Mouse (Mus musculus) bone marrow, adult 2 months (tissue): Measurements from ENCODE around the gene Mllt10. TPM values are rescaled to one million over a fixed set of nuclear protein-coding genes. Genes with fewer than 3 reads are reported as not detected.

Experiments used
- H3K27ac ChIP-seq: fragments of 200-500 bp; 2 replicates; pipeline ENCODE4 v1.5.1; 2012; ENCODE audit warnings: low read depth, mild to moderate bottlenecking, control low read depth, inconsistent platforms, low read length; ENCODE audit not compliant: control insufficient read depth, poor library complexity, insufficient read depth
- H3K4me1 ChIP-seq: fragments of 200-500 bp; 2 replicates; pipeline ENCODE4 v1.6.1; 2011; ENCODE audit warnings: low read length; ENCODE audit not compliant: control insufficient read depth, insufficient read depth
- H3K4me3 ChIP-seq: fragments of 200-500 bp; replicated peaks from 2 replicates; pipeline ENCODE3; 2011; ENCODE audit warnings: mild to moderate bottlenecking, low read depth, low read length, control low read depth; ENCODE audit not compliant: control insufficient read depth
- CTCF ChIP-seq: fragments of 200-500 bp; IDR thresholded peaks from 2 replicates; pipeline ENCODE4 v1.5.1; 2011; ENCODE audit warnings: low read length, control low read depth; ENCODE audit not compliant: control insufficient read depth, insufficient read depth
- POLR2A ChIP-seq: fragments of 200-500 bp; IDR thresholded peaks from 2 replicates; pipeline ENCODE4 v1.6.1; 2011; ENCODE audit warnings: low read depth, mild to moderate bottlenecking, control low read depth, low read length, borderline replicate concordance; ENCODE audit not compliant: control insufficient read depth
- WGBS: fragments of 180-500 bp; shearing (Covaris S2); methylation state at CpG from one replicate; pipeline ENCODE4 v1.1.7; 2018; 5-methylcytosine and 5-hydroxymethylcytosine counted together
- polyA plus RNA-seq: library from polyadenylated mRNA; stranded (reverse); fragments of >200 nt; gene quantifications from 2 replicates; pipeline ENCODE4 v1.2.4, GENCODE M21; 2011; ENCODE audit warnings: low replicate concordance; ENCODE audit not compliant: missing spikeins, insufficient read depth, insufficient read length

Gene Mllt10
- polyA plus RNA-seq = 34.1 and 49.4 TPM in 2 replicates

DNA sequence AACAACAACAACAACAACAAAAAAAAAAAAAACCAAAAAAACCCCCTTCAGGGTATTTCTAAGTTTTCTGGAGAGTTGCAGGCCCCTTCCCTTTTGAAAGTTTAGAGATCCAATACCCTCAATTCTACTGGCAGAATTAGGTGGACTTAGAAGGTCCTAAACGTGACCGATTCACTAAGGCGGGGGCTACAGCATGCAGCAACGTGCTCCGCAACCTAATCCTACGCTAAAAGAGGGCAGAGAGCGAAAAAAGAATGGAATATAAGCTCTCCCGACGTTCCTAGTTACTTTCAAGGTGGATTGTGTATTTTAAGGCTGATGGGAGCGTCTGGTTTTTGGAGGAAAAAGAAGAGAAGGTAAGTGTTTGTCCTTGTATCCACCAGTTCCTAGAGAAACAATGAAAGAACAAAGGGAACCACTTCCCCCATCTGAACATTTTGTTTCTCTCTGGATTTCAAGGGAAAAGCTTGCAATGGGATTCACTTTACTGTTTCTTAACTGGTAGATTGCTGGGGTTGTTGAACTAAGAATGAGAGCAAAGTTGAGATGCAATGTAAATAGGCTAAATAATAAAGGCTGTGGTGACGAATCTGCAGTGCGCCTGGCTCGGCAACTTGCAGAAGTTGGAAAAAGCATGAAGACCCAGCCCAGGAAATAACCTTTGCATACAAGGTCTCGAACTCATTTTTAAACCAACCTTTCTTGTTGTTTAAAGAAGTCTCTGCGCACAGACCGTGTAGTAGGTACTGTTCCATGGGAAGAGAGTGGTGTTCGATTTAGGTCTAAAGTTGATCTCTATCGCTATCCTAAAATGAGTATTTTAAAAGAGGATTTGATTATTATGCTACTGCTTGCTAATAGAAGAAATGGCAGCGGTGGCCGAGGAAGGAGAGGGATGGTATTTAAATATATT is at the start of gene Mllt10:
TSS of gene Mllt10 (plus strand) at position 222 of the 913 bp plus-strand sequence.
- 26% methylated on average over 20 of the region's 20 CpGs for WGBS
- Histone ChIP-seq H3K27ac (peak within 1 kb of the TSS; percentile 96), H3K4me3 (peak within 1 kb of the TSS; percentile 84), H3K4me1 (no peaks in the 10 kb centered on the region)
- TF ChIP-seq POLR2A (no peak), CTCF (no peak)

DNA sequence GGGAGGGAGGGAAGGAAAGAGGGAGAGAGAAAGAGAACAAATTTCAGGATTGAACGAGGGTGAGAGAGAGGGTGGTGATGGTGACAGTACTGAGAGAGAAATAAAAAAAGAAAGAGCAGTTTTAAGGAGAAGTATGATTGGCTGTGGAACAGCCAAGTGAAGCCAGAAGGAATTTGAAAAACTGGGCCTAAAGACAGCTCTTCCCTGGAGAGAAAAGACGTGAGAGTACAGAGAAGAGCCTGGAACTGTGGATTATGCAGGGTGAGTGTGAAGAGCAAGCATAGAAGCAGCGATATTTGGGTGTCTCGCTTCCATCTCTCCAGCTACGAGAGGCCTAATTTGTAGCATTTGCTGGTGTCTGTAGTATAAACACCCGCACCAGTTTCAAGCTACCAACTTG is 43.8 kb upstream of the Mllt10 start:
- H3K27ac ChIP-seq = no peak overlapping the region
- 84% methylated on average over 6 of the region's 6 CpGs for WGBS
- no peak for TF ChIP-seq POLR2A
- TF ChIP-seq CTCF = no peak
- H3K4me3 ChIP-seq = no peak overlapping the region
- H3K4me1 ChIP-seq = no peaks in the 10 kb centered on the region

DNA sequence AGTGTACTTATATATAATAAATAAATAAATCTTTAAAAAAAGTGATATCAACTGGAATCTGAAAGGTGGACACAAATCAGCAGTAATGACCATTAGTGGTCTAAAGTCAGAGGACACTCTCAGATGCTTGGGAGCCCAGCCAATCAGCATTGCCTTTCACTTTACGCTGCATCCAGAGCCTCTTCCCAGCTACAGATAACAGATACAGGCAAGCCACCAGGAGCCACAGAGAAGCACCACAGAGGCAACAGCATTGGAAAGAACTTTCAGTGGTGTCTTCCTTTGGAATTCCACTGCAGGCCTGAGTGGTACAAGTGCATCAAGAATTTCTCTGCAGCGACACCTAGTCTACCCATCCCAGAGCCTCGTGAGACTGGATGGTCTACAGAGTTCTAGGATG is 42.2 kb upstream of the Mllt10 start:
- Histone ChIP-seq H3K27ac (no peak overlapping the region), H3K4me3 (no peak overlapping the region), H3K4me1 (no peaks in the 10 kb centered on the region)
- WGBS = 80% methylated on average over 3 of the region's 3 CpGs
- TF ChIP-seq CTCF (no peak), POLR2A (no peak)

DNA sequence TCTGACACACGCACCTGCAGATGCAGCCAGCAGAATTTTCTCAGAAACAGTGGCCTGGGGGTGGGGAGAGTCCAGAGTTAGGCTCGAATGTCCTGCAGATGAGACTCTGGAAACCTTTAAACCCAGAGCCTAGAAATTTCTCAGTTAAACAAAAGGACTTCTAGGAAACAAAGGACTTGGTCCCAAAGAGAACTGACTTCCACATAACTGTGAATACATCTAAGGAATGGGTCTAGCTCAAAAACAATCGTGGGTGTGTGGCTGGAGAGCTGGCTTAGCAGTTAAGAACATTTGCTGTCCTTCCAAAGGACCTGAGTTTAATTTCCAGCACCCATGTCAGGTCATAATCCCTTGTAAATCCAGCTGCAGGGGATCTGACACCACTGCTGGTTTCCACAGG is 39.5 kb upstream of the Mllt10 start:
- H3K27ac ChIP-seq = no peak overlapping the region
- H3K4me3 ChIP-seq = no peak overlapping the region
- no peaks in the 10 kb centered on the region for H3K4me1 ChIP-seq
- TF ChIP-seq POLR2A (no peak), CTCF (no peak)
- 56% methylated on average over 3 of the region's 3 CpGs for WGBS

DNA sequence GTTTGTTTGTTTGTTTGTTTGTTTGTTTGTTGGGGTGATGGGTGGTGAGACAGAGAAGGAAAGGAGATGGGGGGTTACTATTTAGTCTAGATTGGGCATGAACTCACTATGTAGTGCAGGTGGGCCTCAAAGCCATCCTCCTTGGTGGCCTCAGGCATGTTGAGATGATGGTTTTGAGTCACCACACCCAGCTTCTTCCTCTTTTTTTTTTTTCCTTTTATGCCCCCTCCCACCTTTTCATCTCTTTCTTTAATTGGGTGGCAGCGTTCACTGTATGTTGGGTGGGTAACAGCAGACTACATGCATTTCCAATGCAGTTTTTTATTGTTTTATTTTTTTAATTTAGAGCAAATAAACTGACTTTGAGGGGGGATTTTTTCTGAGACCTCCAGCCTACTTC is 38.4 kb upstream of the Mllt10 start:
- no peaks in the 10 kb centered on the region for H3K4me1 ChIP-seq
- 84% methylated on average over 1 of the region's 1 CpGs for WGBS
- H3K4me3 ChIP-seq = no peak overlapping the region
- TF ChIP-seq POLR2A = no peak
- no peak for TF ChIP-seq CTCF
- H3K27ac ChIP-seq = no peak overlapping the region

DNA sequence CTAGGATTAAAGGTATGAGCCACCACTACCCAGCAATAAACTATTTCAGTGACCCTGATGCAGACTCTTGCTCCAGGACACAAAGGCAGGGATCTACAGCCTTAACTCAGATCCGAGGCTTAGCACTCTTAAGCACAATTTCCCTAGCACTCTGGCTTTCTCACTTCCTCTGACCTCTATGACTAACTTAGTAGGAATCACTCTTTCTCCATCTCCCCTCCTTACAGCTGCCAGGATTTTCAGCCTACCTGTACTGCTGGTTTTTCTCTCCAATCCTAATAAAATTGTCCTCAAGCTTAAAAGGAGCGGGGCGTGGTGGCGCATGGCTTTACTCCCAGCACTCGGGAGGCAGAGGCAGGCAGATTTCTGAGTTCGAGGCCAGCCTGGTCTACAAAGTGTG is 37.7 kb upstream of the Mllt10 start:
- Histone ChIP-seq H3K27ac (no peak overlapping the region), H3K4me1 (no peaks in the 10 kb centered on the region), H3K4me3 (no peak overlapping the region)
- no peak for TF ChIP-seq CTCF
- no peak for TF ChIP-seq POLR2A
- 82% methylated on average over 6 of the region's 6 CpGs for WGBS

DNA sequence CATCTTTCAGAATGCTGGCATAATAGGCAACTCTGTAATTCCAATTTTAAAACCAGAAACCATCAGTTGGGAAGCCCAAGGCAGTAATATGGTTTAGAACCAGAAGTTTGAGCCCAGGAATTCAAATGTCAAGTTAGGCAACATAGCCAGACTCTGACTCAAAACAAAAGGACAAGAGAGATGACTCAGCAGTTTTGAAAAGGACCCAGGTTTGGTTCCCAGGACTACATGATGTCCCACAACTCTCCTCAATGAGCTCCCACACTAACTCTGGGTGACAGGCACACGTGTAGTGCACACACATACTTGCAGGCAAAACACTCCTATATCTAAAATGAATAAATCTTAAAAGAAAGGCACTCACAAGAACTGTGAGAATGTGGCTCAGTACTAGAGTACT is 35.9 kb upstream of the Mllt10 start:
- H3K27ac ChIP-seq = no peak overlapping the region
- H3K4me3 ChIP-seq = no peak overlapping the region
- 60% methylated on average over 1 of the region's 1 CpGs for WGBS
- TF ChIP-seq CTCF (no peak), POLR2A (no peak)
- no peaks in the 10 kb centered on the region for H3K4me1 ChIP-seq

DNA sequence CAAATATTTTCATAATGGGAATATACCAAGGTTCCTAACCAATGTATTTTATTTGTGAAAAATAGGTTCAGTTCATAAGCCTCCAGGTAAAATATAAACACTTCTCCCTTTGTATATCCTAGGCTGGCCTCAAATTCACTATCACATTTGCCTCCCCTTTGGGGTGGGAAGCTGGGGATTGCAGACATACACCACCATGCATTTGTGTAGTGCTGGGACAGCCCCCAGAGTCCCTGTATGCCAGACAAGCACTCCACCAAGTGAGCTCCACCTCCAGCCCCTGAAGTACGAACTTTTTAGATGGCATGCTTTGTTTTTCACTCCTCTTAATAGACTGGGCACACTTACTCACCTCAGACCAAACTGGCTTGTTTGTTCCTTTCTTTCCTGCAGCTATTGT is 32.2 kb upstream of the Mllt10 start:
- no peak overlapping the region for H3K27ac ChIP-seq
- H3K4me1 ChIP-seq = peaks cover 2% of the 10 kb centered on the region; the same call in 1 of the 2 replicates
- TF ChIP-seq CTCF (no peak), POLR2A (no peak)
- 63% methylated on average over 1 of the region's 1 CpGs for WGBS
- H3K4me3 ChIP-seq = no peak overlapping the region
